8 mouse cellular contexts compared by ENCODE assay signal in the genomic region with DNA sequence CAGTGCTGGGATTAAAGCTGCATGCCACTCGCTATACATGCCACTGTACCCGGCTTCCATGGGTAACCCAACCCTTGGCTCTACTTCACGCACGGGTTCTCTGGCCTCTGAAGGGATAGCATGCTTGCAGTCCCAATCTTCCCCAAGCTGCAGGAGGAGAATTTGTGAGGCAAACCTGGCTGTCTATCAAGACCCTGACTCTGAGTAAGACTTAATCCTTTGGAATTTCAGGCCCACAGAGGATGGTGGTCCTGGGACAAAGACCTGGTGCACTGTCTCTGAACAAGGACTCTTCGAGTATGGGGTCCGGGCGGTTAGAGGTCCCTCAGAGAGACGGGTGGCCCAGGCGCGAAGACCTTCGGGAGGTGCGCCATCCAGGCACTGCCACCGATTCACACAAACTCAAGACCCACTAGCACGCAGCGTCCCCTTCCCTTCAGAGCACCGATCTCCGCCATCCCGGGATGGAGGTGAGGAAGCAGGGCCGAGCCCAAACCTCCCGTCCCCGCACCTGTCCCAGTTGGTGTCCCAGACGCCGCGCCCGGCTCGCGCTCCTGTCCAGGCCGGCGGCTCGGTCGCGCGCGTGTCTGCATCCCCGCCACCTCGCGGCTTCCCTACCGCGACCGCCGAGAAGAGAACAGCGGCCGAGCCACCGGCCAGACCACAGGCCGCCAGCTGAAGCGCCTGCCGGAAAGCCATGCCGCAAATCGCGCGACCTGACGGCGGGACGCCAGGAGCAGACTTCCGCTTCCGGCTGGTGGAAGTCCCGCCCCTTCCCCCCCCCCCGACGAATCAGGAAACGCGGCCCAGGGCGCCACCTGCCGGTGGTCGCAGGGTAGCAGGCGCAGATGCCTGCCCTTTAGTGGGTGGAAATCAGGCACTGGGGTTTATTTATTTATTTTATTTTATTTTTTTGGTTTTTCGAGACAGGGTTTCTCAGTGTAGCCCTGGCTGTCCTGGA. TPM values are rescaled to one million over a fixed set of nuclear protein-coding genes. Genes with fewer than 3 reads are reported as not detected.
DNase-seq lines count a peak whose midpoint lies in the region; ATAC-seq and TF ChIP-seq lines count a peak whose summit lies in the region.

A gene (minus strand): TSS at position 773 of the 961 bp plus-strand sequence.

- H3K36me3 ChIP-seq in E14TG2a.4 (ENCODE audit: insufficient read depth, low read length): peaks cover 63% of the 10 kb centered on the region
- H3K36me3 ChIP-seq in forebrain, embryonic 13.5 days (ENCODE audit: poor library complexity, severe bottlenecking): peaks cover 29% of the 10 kb centered on the region
- H3K36me3 ChIP-seq in liver, postnatal 0 days (replicated peaks; ENCODE audit: insufficient read depth, low read length): peaks cover 31% of the 10 kb centered on the region
- peaks cover 23% of the 10 kb centered on the region for H3K36me3 ChIP-seq in neural tube, embryonic 14.5 days (ENCODE audit: control insufficient read depth, insufficient read depth, low read length)

- peaks cover 52% of the 10 kb centered on the region for H3K4me1 ChIP-seq in E14TG2a.4 (replicated peaks; ENCODE audit: low read depth, low read length)
- H3K4me1 ChIP-seq in forebrain, embryonic 13.5 days: peaks cover 14% of the 10 kb centered on the region
- H3K4me1 ChIP-seq in liver, postnatal 0 days (ENCODE audit: insufficient read depth): peaks cover 10% of the 10 kb centered on the region
- H3K4me1 ChIP-seq in neural tube, embryonic 14.5 days (ENCODE audit: control insufficient read depth, insufficient read depth, low read length): peaks cover 6% of the 10 kb centered on the region

- intact Hi-C loops in heart, postnatal 10 days (cut with DNase I): loop anchor here (5.0 kb wide), 1 partner anchor 92 kb away; a partner anchor contains a TSS

- H3K9me3 ChIP-seq in E14TG2a.4 (ENCODE audit: low read length): no peaks in the 10 kb centered on the region
- no peaks in the 10 kb centered on the region for H3K9me3 ChIP-seq in forebrain, embryonic 13.5 days (replicated peaks)
- H3K9me3 ChIP-seq in liver, postnatal 0 days (ENCODE audit: low read length): no peaks in the 10 kb centered on the region
- no peaks in the 10 kb centered on the region for H3K9me3 ChIP-seq in neural tube, embryonic 14.5 days (ENCODE audit: control insufficient read depth, low read length)

- no peak for TF ChIP-seq EP300 in liver, postnatal 0 days (IDR thresholded peaks at IDR 0.05; ENCODE audit: low read depth)

- under 1% methylated on average over 60 of the region's 66 CpGs for WGBS in forebrain, embryonic 13.5 days
- under 1% methylated on average over 66 of the region's 66 CpGs for WGBS in large intestine, adult 2 months
- WGBS in liver, postnatal 0 days (ENCODE audit: insufficient replicate concordance): under 1% methylated on average over 62 of the region's 66 CpGs
- WGBS in neural tube, embryonic 14.5 days: under 1% methylated on average over 63 of the region's 66 CpGs

- H3K9ac ChIP-seq in forebrain, embryonic 13.5 days: peak within 1 kb of the TSS; percentile 91
- peak within 1 kb of the TSS; percentile 91 for H3K9ac ChIP-seq in liver, postnatal 0 days (replicated peaks)
- H3K9ac ChIP-seq in neural tube, embryonic 14.5 days (replicated peaks; ENCODE audit: low read depth, low read length): peak within 1 kb of the TSS; percentile 72

- peak; percentile 50 for TF ChIP-seq CTCF in E14TG2a.4 (conservative IDR thresholded peaks at IDR 0.05; ENCODE audit: low read length)
- TF ChIP-seq CTCF in liver, postnatal 0 days (IDR thresholded peaks at IDR 0.05; ENCODE audit: low read depth): peak; percentile 92

- H3K27me3 ChIP-seq in E14TG2a.4 (ENCODE audit: insufficient read depth, low read length): no peaks in the 10 kb centered on the region
- no peaks in the 10 kb centered on the region for H3K27me3 ChIP-seq in forebrain, embryonic 13.5 days
- H3K27me3 ChIP-seq in liver, postnatal 0 days (ENCODE audit: insufficient read depth, low read length): no peaks in the 10 kb centered on the region
- no peaks in the 10 kb centered on the region for H3K27me3 ChIP-seq in neural tube, embryonic 14.5 days (ENCODE audit: control insufficient read depth, insufficient read depth, low read length)

- peak; percentile 85 for DNase-seq in c-Kit-positive CD71-positive TER-119-positive erythroid progenitor cells, embryonic 14.5 days (ENCODE audit: low spot score)
- DNase-seq in heart, postnatal 10 days: peak; percentile 92 to 96
- DNase-seq in large intestine, adult 2 months (ENCODE audit: low read depth, low spot score): no peak
- peak; percentile 97 for DNase-seq in liver, postnatal 0 days
- DNase-seq in testis, postnatal 10 days (ENCODE audit: low spot score): peak; percentile 97

- H3K27ac ChIP-seq in forebrain, embryonic 13.5 days: no peak within 1 kb of the TSS
- peak within 1 kb of the TSS; percentile 62 for H3K27ac ChIP-seq in liver, postnatal 0 days (ENCODE audit: low read depth)
- peak within 1 kb of the TSS; percentile 55 for H3K27ac ChIP-seq in neural tube, embryonic 14.5 days (ENCODE audit: low read depth, low read length)

- H3K4me3 ChIP-seq in E14TG2a.4 (replicated peaks; ENCODE audit: low read length): peak within 1 kb of the TSS; percentile 99
- peak within 1 kb of the TSS; percentile 96 for H3K4me3 ChIP-seq in forebrain, embryonic 13.5 days
- peak within 1 kb of the TSS; percentile 96 for H3K4me3 ChIP-seq in liver, postnatal 0 days (ENCODE audit: low read depth, low read length)
- H3K4me3 ChIP-seq in neural tube, embryonic 14.5 days (ENCODE audit: low read depth, low read length): peak within 1 kb of the TSS; percentile 92

- peak within 1 kb of the TSS; percentile 97 for H3K4me2 ChIP-seq in forebrain, embryonic 13.5 days
- peak within 1 kb of the TSS; percentile 74 for H3K4me2 ChIP-seq in liver, postnatal 0 days (ENCODE audit: low read depth, low read length)
- peak within 1 kb of the TSS; percentile 85 for H3K4me2 ChIP-seq in neural tube, embryonic 14.5 days (ENCODE audit: low read depth, low read length)

- ATAC-seq in forebrain, embryonic 13.5 days: peak; percentile 91
- peak; percentile 94 for ATAC-seq in liver, postnatal 0 days
- ATAC-seq in neural tube, embryonic 14.5 days (ENCODE audit: low read depth): peak; percentile 93

RNA-seq across cellular contexts. Expression of the gene that starts here (rescaled TPM):
- 89.1 and 97.1 TPM in 2 replicates for polyA plus RNA-seq in forebrain, embryonic 13.5 days (2015; fragmentation: Nextera tagmentation; extraction: Ambion mirVana)
- total RNA-seq in heart, postnatal 10 days (2021): 10 to 100 TPM; 35.5 to 39.0 TPM
- polyA plus RNA-seq in large intestine, adult 2 months (2012; rRNA removed): 19.0 and 21.0 TPM in 2 replicates
- 18.8 and 21.0 TPM in 2 replicates for polyA plus RNA-seq in liver, postnatal 0 days (2015; fragmentation: Nextera tagmentation; extraction: Ambion mirVana)
- 111 and 113 TPM in 2 replicates for polyA plus RNA-seq in neural tube, embryonic 14.5 days (2014; fragmentation: Nextera tagmentation; extraction: Ambion mirVana)
